In the genomic region with DNA sequence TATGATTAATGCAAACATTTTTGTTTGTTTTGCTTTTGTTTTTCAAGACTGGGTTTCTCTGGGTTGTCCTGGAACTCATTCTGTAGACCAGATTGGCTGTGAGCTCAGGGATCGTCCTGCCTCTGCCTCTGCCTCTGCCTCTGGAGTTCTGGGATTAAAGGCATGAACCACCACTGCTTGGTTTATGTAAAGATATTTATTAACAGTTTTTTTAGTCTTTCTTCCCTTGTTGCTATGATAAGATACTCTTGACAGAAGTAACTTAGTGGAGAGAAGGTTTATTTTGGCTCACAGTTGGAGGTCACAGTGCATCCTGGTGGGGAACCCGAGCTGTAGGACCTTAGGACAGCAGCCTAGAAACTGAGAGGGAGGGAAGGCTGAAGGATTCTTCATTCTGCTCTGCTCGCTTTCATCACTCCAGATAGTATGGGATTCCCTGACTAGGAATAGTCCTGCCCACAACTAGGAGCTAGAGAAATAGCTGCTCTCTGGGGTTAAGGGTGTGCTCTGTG, we compare ENCODE assay signal across 27 mouse cellular contexts. TPM values are rescaled to one million over a fixed set of nuclear protein-coding genes. Genes with fewer than 3 reads are reported as not detected.
DNase-seq lines count a peak whose midpoint lies in the region; ATAC-seq and TF ChIP-seq lines count a peak whose summit lies in the region.
"Had no signal": no experiment of that assay in that cellular context is flagged by ENCODE, and none has a peak within 500 bp of the region (broad histone marks: within the 10 kb centered on the region; RNA-seq: fewer than 3 reads in every experiment).

No protein-coding gene starts in this region.

- no peak for TF ChIP-seq RAD21 in MEL (IDR thresholded peaks at IDR 0.05; ENCODE audit: low read depth, low read length)

- TF ChIP-seq POLR2A in MEL (IDR thresholded peaks at IDR 0.05; ENCODE audit: control insufficient read depth in 1 of 2, insufficient read depth in 1 of 2, low read depth in 1 of 2, low read length in 2 of 2, poor library complexity in 1 of 2), result no peak

- peak; percentile 69 for DNase-seq in heart, adult 11 months
- DNase-seq in heart, postnatal 10 days, result no peak
- peak; percentile 45 for DNase-seq in MEL (ENCODE audit: low read depth, low spot score)
- no peak for DNase-seq in liver, embryonic 14.5 days (ENCODE audit: low read depth in 3 of 3, low spot score in 3 of 3)
- DNase-seq in liver, postnatal 0 days, result no peak
- no peak for DNase-seq in layer of hippocampus, adult 9-11 months
- DNase-seq: adrenal gland, adult 8-10 months; adrenal gland, postnatal 25 days; B cell, adult 2 months; cerebellum, adult 11-12 months; cerebellum, adult 8-10 months; cerebellum, postnatal 10 days; cerebellum, postnatal 36 days; gastrocnemius, postnatal 10 days; gastrocnemius, postnatal 36 days; heart, postnatal 36 days had no signal

- 42% methylated on average over 3 of the region's 3 CpGs for WGBS in liver, embryonic 14.5 days (ENCODE audit: insufficient replicate concordance)
- 62% methylated on average over 3 of the region's 3 CpGs for WGBS in liver, postnatal 0 days (ENCODE audit: insufficient replicate concordance)
- WGBS in kidney, embryonic 14.5 days, result 73% methylated on average over 3 of the region's 3 CpGs

- H3K27me3 ChIP-seq in MEL (ENCODE audit: control insufficient read depth in 1 of 2, insufficient read depth in 2 of 2, low read length in 2 of 2), result no peaks in the 10 kb centered on the region
- no peaks in the 10 kb centered on the region for H3K27me3 ChIP-seq in liver, embryonic 14.5 days (ENCODE audit: control insufficient read depth, insufficient read depth, low read length)
- no peaks in the 10 kb centered on the region for H3K27me3 ChIP-seq in liver, postnatal 0 days (ENCODE audit: insufficient read depth, low read length)
- H3K27me3 ChIP-seq in kidney, embryonic 14.5 days (ENCODE audit: control insufficient read depth, insufficient read depth, low read length), result no peaks in the 10 kb centered on the region
- H3K27me3 ChIP-seq: CH12.LX; forebrain, embryonic 12.5 days; forebrain, embryonic 15.5 days had no signal

- H3K4me1 ChIP-seq in MEL (ENCODE audit: control insufficient read depth in 1 of 2, insufficient read depth in 2 of 2, low read length in 2 of 2), result peaks cover 45 to 55% of the 10 kb centered on the region in 2 experiments
- peaks cover 52 to 66% of the 10 kb centered on the region in 2 experiments for H3K4me1 ChIP-seq in liver, embryonic 14.5 days (replicated peaks; ENCODE audit: control insufficient read depth in 2 of 2, insufficient read depth in 2 of 2, low read length in 1 of 2)
- H3K4me1 ChIP-seq in liver, postnatal 0 days (ENCODE audit: insufficient read depth), result peaks cover 39% of the 10 kb centered on the region
- peaks cover 7% of the 10 kb centered on the region; the same call in 1 of the 2 replicates for H3K4me1 ChIP-seq in kidney, embryonic 14.5 days (ENCODE audit: control insufficient read depth, insufficient read depth, low read length)

- H3K4me3 ChIP-seq in MEL (ENCODE audit: control insufficient read depth in 1 of 2, insufficient read depth in 1 of 2, low read depth in 2 of 2, low read length in 2 of 2), result peak overlapping the region; percentile 0 to 9; a peak in 2 of 4 replicates
- peak overlapping the region in 1 of 2 experiments; percentile 16; a peak in 1 of 4 replicates for H3K4me3 ChIP-seq in liver, embryonic 14.5 days (ENCODE audit: insufficient read depth in 1 of 2, low read depth in 2 of 2, low read length in 2 of 2)
- no peak overlapping the region for H3K4me3 ChIP-seq in liver, postnatal 0 days (ENCODE audit: low read depth, low read length)
- no peak overlapping the region for H3K4me3 ChIP-seq in kidney, embryonic 14.5 days (ENCODE audit: low read length)
- H3K4me3 ChIP-seq: forebrain, embryonic 12.5 days; forebrain, embryonic 15.5 days; hindbrain, embryonic 10.5 days had no signal

- peak overlapping the region; percentile 40 for H3K9ac ChIP-seq in MEL (ENCODE audit: control insufficient read depth, low read depth, low read length, poor library complexity, severe bottlenecking)
- no peak overlapping the region for H3K9ac ChIP-seq in liver, embryonic 14.5 days (replicated peaks)
- H3K9ac ChIP-seq in liver, postnatal 0 days (replicated peaks), result no peak overlapping the region
- no peak overlapping the region for H3K9ac ChIP-seq in kidney, embryonic 14.5 days (ENCODE audit: low read depth, low read length)
- H3K9ac ChIP-seq: forebrain, embryonic 12.5 days; forebrain, embryonic 15.5 days; hindbrain, embryonic 14.5 days had no signal

- H3K79me2 ChIP-seq in MEL (ENCODE audit: control insufficient read depth, insufficient read depth, low read length, poor library complexity), result peaks cover 69% of the 10 kb centered on the region

- peak overlapping the region; percentile 91 for H3K27ac ChIP-seq in MEL (ENCODE audit: control insufficient read depth, low read depth, low read length)
- H3K27ac ChIP-seq in liver, embryonic 14.5 days, result peak overlapping the region; percentile 61
- H3K27ac ChIP-seq in liver, postnatal 0 days (ENCODE audit: low read depth), result peak overlapping the region; percentile 40; the same call in 1 of the 2 replicates
- H3K27ac ChIP-seq in kidney, embryonic 14.5 days (ENCODE audit: low read depth, low read length), result no peak overlapping the region
- H3K27ac ChIP-seq: forebrain, embryonic 12.5 days; forebrain, embryonic 15.5 days; hindbrain, embryonic 10.5 days; hindbrain, embryonic 14.5 days; hindbrain, postnatal 0 days had no signal

- H3K4me2 ChIP-seq in liver, embryonic 14.5 days (ENCODE audit: low read depth), result peak overlapping the region; percentile 57
- peak overlapping the region; percentile 31 for H3K4me2 ChIP-seq in liver, postnatal 0 days (ENCODE audit: low read depth, low read length)
- no peak overlapping the region for H3K4me2 ChIP-seq in kidney, embryonic 14.5 days (replicated peaks; ENCODE audit: low read depth, low read length)
- H3K4me2 ChIP-seq: forebrain, embryonic 12.5 days; forebrain, embryonic 15.5 days; heart, embryonic 11.5 days; hindbrain, embryonic 14.5 days had no signal

- H3K36me3 ChIP-seq in MEL (ENCODE audit: control insufficient read depth in 1 of 2, insufficient read depth in 2 of 2, low read length in 2 of 2), result peaks cover 25 to 77% of the 10 kb centered on the region in 2 experiments
- no peaks in the 10 kb centered on the region for H3K36me3 ChIP-seq in liver, embryonic 14.5 days (replicated peaks; ENCODE audit: control insufficient read depth, insufficient read depth, low read depth)
- peaks cover 2% of the 10 kb centered on the region; the same call in 1 of the 2 replicates for H3K36me3 ChIP-seq in liver, postnatal 0 days (replicated peaks; ENCODE audit: insufficient read depth, low read length)
- H3K36me3 ChIP-seq in kidney, embryonic 14.5 days (ENCODE audit: control insufficient read depth, insufficient read depth, low read length), result no peaks in the 10 kb centered on the region
- H3K36me3 ChIP-seq: forebrain, embryonic 12.5 days; forebrain, embryonic 15.5 days had no signal

- TF ChIP-seq CTCF in MEL (IDR thresholded peaks at IDR 0.05 in 2 of 3, conservative IDR thresholded peaks at IDR 0.05 in 1 of 3; ENCODE audit: control insufficient read depth in 1 of 3, insufficient read depth in 1 of 3, low read depth in 2 of 3, low read length in 3 of 3, poor library complexity in 1 of 3, severe bottlenecking in 1 of 3), result no peak
- TF ChIP-seq CTCF in liver, embryonic 14.5 days (IDR thresholded peaks at IDR 0.05; ENCODE audit: low read depth), result no peak
- TF ChIP-seq CTCF in liver, postnatal 0 days (IDR thresholded peaks at IDR 0.05; ENCODE audit: low read depth), result no peak

- intact Hi-C loops in heart, postnatal 10 days (cut with DNase I), result no loop called here

- peak; percentile 30 to 57; a peak in 2 of 4 replicates for TF ChIP-seq EP300 in MEL (IDR thresholded peaks at IDR 0.05; ENCODE audit: low read depth in 1 of 2, low read length in 2 of 2)
- no peak for TF ChIP-seq EP300 in liver, embryonic 14.5 days (IDR thresholded peaks at IDR 0.05; ENCODE audit: low read depth)
- TF ChIP-seq EP300 in liver, postnatal 0 days (IDR thresholded peaks at IDR 0.05; ENCODE audit: low read depth), result no peak

- H3K9me3 ChIP-seq in MEL (replicated peaks; ENCODE audit: insufficient read depth, low read length), result no peaks in the 10 kb centered on the region
- H3K9me3 ChIP-seq in liver, embryonic 14.5 days (ENCODE audit: control insufficient read depth, low read length), result no peaks in the 10 kb centered on the region
- no peaks in the 10 kb centered on the region for H3K9me3 ChIP-seq in liver, postnatal 0 days (ENCODE audit: low read length)
- H3K9me3 ChIP-seq in kidney, embryonic 14.5 days (ENCODE audit: control insufficient read depth, low read length), result no peaks in the 10 kb centered on the region
- H3K9me3 ChIP-seq: forebrain, embryonic 12.5 days; forebrain, embryonic 15.5 days; hindbrain, embryonic 10.5 days had no signal

- ATAC-seq in liver, embryonic 14.5 days (ENCODE audit: insufficient read depth), result no peak
- no peak for ATAC-seq in liver, postnatal 0 days
- no peak for ATAC-seq in kidney, embryonic 14.5 days (ENCODE audit: low FRiP score, low TSS enrichment)
- ATAC-seq: activated CD4-positive, CD25-positive, alpha-beta regulatory T cell, adult 4 months; forebrain, embryonic 15.5 days; hindbrain, postnatal 0 days; inflammation-experienced regulatory T-cells, adult 6 months had no signal

TF ChIP-seq in MEL, 35 proteins besides CTCF, POLR2A, EP300 and RAD21 (continues in another document):
- TF ChIP-seq USF2 (IDR thresholded peaks at IDR 0.05; ENCODE audit: borderline replicate concordance in 1 of 2, insufficient read depth in 1 of 2, low read depth in 1 of 2, low read length in 2 of 2), result no peak

RNA-seq across cellular contexts. Expression of a gene that starts 11.1 kb away (rescaled TPM):
- 10 to 100 TPM; 59.7 to 63.2 TPM for total RNA-seq in heart, postnatal 10 days (2021)
- 56.1 and 61.5 TPM in 2 replicates for total RNA-seq in MEL (2012; rRNA removed)
- polyA plus RNA-seq in MEL (2012; ENCODE audit: insufficient read depth in 1 of 2, insufficient read length in 2 of 2, low read depth in 1 of 2, low replicate concordance in 2 of 2, missing spikeins in 1 of 2), result 10 to 100 TPM in 1 of 2 experiments, not detected in 1; 60.6 TPM
- polyA plus RNA-seq in liver, embryonic 14.5 days (2012; rRNA removed), result 11.5 and 17.2 TPM in 2 replicates
- polyA plus RNA-seq in liver, embryonic 14.5 days (2014; fragmentation: Nextera tagmentation; extraction: Ambion mirVana), result 31.3 and 33.3 TPM in 2 replicates
- polyA plus RNA-seq in liver, postnatal 0 days (2015; fragmentation: Nextera tagmentation; extraction: Ambion mirVana), result 25.2 and 29.9 TPM in 2 replicates
- 88.9 and 102 TPM in 2 replicates for polyA plus RNA-seq in kidney, embryonic 14.5 days (2014; fragmentation: Nextera tagmentation; extraction: Ambion mirVana)

RNA-seq across cellular contexts. Expression of a gene that starts 40.8 kb away (rescaled TPM):
- under 1 TPM; 0.07 to 0.12 TPM for total RNA-seq in heart, postnatal 10 days (2021)
- total RNA-seq in MEL (2012; rRNA removed), result not detected in 2 replicates
- under 1 TPM in 1 of 2 experiments, not detected in 1; 0.01 TPM for polyA plus RNA-seq in MEL (2012; ENCODE audit: insufficient read depth in 1 of 2, insufficient read length in 2 of 2, low read depth in 1 of 2, low replicate concordance in 2 of 2, missing spikeins in 1 of 2)
- polyA plus RNA-seq in liver, embryonic 14.5 days (2012; rRNA removed), result 0.65 and 0.88 TPM in 2 replicates
- 1.2 and 1.3 TPM in 2 replicates for polyA plus RNA-seq in liver, embryonic 14.5 days (2014; fragmentation: Nextera tagmentation; extraction: Ambion mirVana)
- polyA plus RNA-seq in liver, postnatal 0 days (2015; fragmentation: Nextera tagmentation; extraction: Ambion mirVana), result 1.3 and 1.5 TPM in 2 replicates
- polyA plus RNA-seq in kidney, embryonic 14.5 days (2014; fragmentation: Nextera tagmentation; extraction: Ambion mirVana), result not detected in 2 replicates
- total RNA-seq: adrenal gland, postnatal 25 days had no signal
- polyA plus RNA-seq: heart, embryonic 14.5 days; hindbrain, embryonic 10.5 days had no signal

Comparison
In these comparisons a context has a peak if more than half of its experiments do, and no peak if none do; other contexts are left out.
1. DNase-seq: peak in heart, adult 11 months (single experiment) and MEL (single experiment); none in heart, postnatal 10 days (0 of 2), liver, embryonic 14.5 days (0 of 3), liver, postnatal 0 days (single experiment) and layer of hippocampus, adult 9-11 months (single experiment).
2. H3K4me3 ChIP-seq: peak in MEL (2 of 2); none in liver, postnatal 0 days (single experiment) and kidney, embryonic 14.5 days (single experiment).